Mouse (Mus musculus) spleen, postnatal 36 days (tissue): Measurements from ENCODE around the gene Prf1.

Experiments used
- DNase-seq, 2 experiments: peaks; one replicate each; pipeline ENCODE4 v3.0.0; 2022; ENCODE audit warnings: low spot score in 2 of 2, mixed read lengths in 1 of 2

Gene Prf1

GRCm38 (mm10) chr10:61337665-61338064 lies 40.0 kb downstream of the Prf1 start:
- no peak for DNase-seq

GRCm38 (mm10) chr10:61339216-61339615 lies 41.6 kb downstream of the Prf1 start:
- DNase-seq, result no peak

GRCm38 (mm10) chr10:61340247-61340646 lies 42.6 kb downstream of the Prf1 start:
- DNase-seq, result no peak

GRCm38 (mm10) chr10:61341045-61341444 lies 43.4 kb downstream of the Prf1 start:
- no peak for DNase-seq

- DNase-seq, result peak; percentile 18 to 36
Measured at GRCm38 (mm10) chr10:61341557-61341956, 43.9 kb downstream of the Prf1 start.

- DNase-seq, result no peak
Measured at GRCm38 (mm10) chr10:61342750-61343149, 45.1 kb downstream of the Prf1 start.

GRCm38 (mm10) chr10:61343950-61344349 lies 46.3 kb downstream of the Prf1 start:
- DNase-seq, result peak; percentile 14 to 22

- DNase-seq, result no peak
Measured at GRCm38 (mm10) chr10:61345179-61345578, 47.5 kb downstream of the Prf1 start.

- no peak for DNase-seq
Measured at GRCm38 (mm10) chr10:61346374-61346773, 48.7 kb downstream of the Prf1 start.

GRCm38 (mm10) chr10:61351216-61351615 lies 53.6 kb downstream of the Prf1 start:
- DNase-seq, result no peak
